Mouse (Mus musculus): ENCODE results near the gene Ikzf3.

- TF ChIP-seq CTCF (IDR thresholded peaks at IDR 0.05; ENCODE audit: insufficient read depth, low read length) (no peak), POLR2A (IDR thresholded peaks at IDR 0.05; ENCODE audit: borderline replicate concordance, extremely low read depth, low read depth, low read length) (no peak)
Observed at GRCm38 (mm10) chr11:98462255-98462654, 83.6 kb downstream of the Ikzf3 start.

All from lung, adult 2 months (tissue).